Mouse (Mus musculus) CH12.LX (cell line): ENCODE measurements at regions not wholly inside any gene's neighbourhood (a gene's known extent, or its start where the extent isn't known, plus 50 kb on each side); places are given as distances from the start of the nearest gene placed in this dataset.

Source experiments
- CTCF ChIP-seq, 2 experiments: IDR thresholded peaks in 1 of 2; conservative IDR thresholded peaks in 1 of 2; 2 replicates each; pipeline ENCODE4 v1.5.1; 2011 to 2012; ENCODE audit warnings: low read depth in 2 of 2, low read length in 2 of 2, improper control_type of control experiment in 1 of 2, inconsistent platforms in 1 of 2, mild to moderate bottlenecking in 1 of 2, moderate library complexity in 1 of 2
- E2F4 ChIP-seq: IDR thresholded peaks from 2 replicates; pipeline ENCODE4 v1.6.1; 2011; ENCODE audit warnings: low read depth, low read length, improper control_type of control experiment; ENCODE audit not compliant: insufficient replicate concordance
- ELF1 ChIP-seq: IDR thresholded peaks from 2 replicates; pipeline ENCODE4 v1.6.1; 2014; ENCODE audit warnings: low read depth, mild to moderate bottlenecking, inconsistent platforms, low read length, improper control_type of control experiment
- GABPA ChIP-seq: IDR thresholded peaks from 2 replicates; pipeline ENCODE4 v1.6.1; 2012; ENCODE audit warnings: low read depth, low read length, improper control_type of control experiment, inconsistent platforms; ENCODE audit not compliant: insufficient replicate concordance
- JUND ChIP-seq: conservative IDR thresholded peaks from 2 replicates; pipeline ENCODE4 v1.6.1; 2011; ENCODE audit warnings: low read depth, low read length, improper control_type of control experiment
- MAFK ChIP-seq: IDR thresholded peaks from 2 replicates; pipeline ENCODE4 v1.6.1; 2011; ENCODE audit warnings: low read length, improper control_type of control experiment; ENCODE audit not compliant: insufficient replicate concordance
- MAX ChIP-seq: IDR thresholded peaks from 2 replicates; pipeline ENCODE4 v1.6.1; 2011; ENCODE audit warnings: low read length, improper control_type of control experiment
- POLR2A ChIP-seq: IDR thresholded peaks from 2 replicates; pipeline ENCODE4 v1.6.1; 2011; ENCODE audit warnings: low read depth, mild to moderate bottlenecking, improper control_type of control experiment, low read length
- ZNF384 ChIP-seq: IDR thresholded peaks from 2 replicates; pipeline ENCODE4 v1.6.1; 2012; ENCODE audit warnings: low read depth, low read length, improper control_type of control experiment, inconsistent platforms

GRCm38 (mm10) chr10:16993789-16994188, 729.2 kb upstream of the Cited2 start:
- TF ChIP-seq ZNF384 (no peak; the same call in 1 of the 2 replicates), MAX (no peak), POLR2A (no peak), CTCF (conservative IDR thresholded peaks at IDR 0.05 in 1 of 2, IDR thresholded peaks at IDR 0.05 in 1 of 2; ENCODE audit: low read depth in 2 of 2, low read length in 2 of 2) (no peak), JUND (no peak), E2F4 (no peak), ELF1 (no peak), MAFK (no peak), GABPA (no peak)
